Mouse (Mus musculus): Measurements from ENCODE around the gene Ppm1f. TPM values are rescaled to one million over a fixed set of nuclear protein-coding genes. Genes with fewer than 3 reads are reported as not detected.
"Not testable (repeated sequence)": the region's sequence is repeated elsewhere in the genome, so short reads cannot be mapped to it uniquely, and the experiment has no call there.

Gene Ppm1f
- total RNA-seq, 2 experiments from 2014 or later, result 43.2 to 44.0 TPM

GRCm38 (mm10) chr16:16907799-16908198, 11.5 kb downstream of the Ppm1f start:
- no peak for DNase-seq (ENCODE audit: extremely low spot score in 1 of 2, low spot score in 1 of 2)

- DNase-seq (ENCODE audit: extremely low spot score in 1 of 2, low spot score in 1 of 2), result peak; percentile 66 to 73
Observed at GRCm38 (mm10) chr16:16911641-16912597, 15.7 kb downstream of the Ppm1f start.

- no peak for DNase-seq (ENCODE audit: extremely low spot score in 1 of 2, low spot score in 1 of 2)
Observed at GRCm38 (mm10) chr16:16913440-16913839, 17.2 kb downstream of the Ppm1f start.

- DNase-seq (ENCODE audit: extremely low spot score in 1 of 2, low spot score in 1 of 2), result no peak
Observed at GRCm38 (mm10) chr16:16918441-16919117, 22.3 kb downstream of the Ppm1f start.

- no peak for DNase-seq (ENCODE audit: extremely low spot score in 1 of 2, low spot score in 1 of 2)
Observed at GRCm38 (mm10) chr16:16921021-16921435, 24.8 kb downstream of the Ppm1f start.

GRCm38 (mm10) chr16:16924481-16924880, 28.2 kb downstream of the Ppm1f start:
- no peak for DNase-seq (ENCODE audit: extremely low spot score in 1 of 2, low spot score in 1 of 2)

- no peak for DNase-seq (ENCODE audit: extremely low spot score in 1 of 2, low spot score in 1 of 2)
Observed at GRCm38 (mm10) chr16:16926536-16926935, 30.3 kb downstream of the Ppm1f start.

- not testable (repeated sequence) for DNase-seq (ENCODE audit: extremely low spot score in 1 of 2, low spot score in 1 of 2)
Observed at GRCm38 (mm10) chr16:16928908-16929307, 32.6 kb downstream of the Ppm1f start.

GRCm38 (mm10) chr16:16930326-16930725, 34.1 kb downstream of the Ppm1f start:
- peak in 1 of 2 experiments; percentile 28 for DNase-seq (ENCODE audit: extremely low spot score in 1 of 2, low spot score in 1 of 2)

- DNase-seq (ENCODE audit: extremely low spot score in 1 of 2, low spot score in 1 of 2), result peak; percentile 66 to 75
Observed at GRCm38 (mm10) chr16:16930810-16931296, 34.6 kb downstream of the Ppm1f start.

GRCm38 (mm10) chr16:16939543-16939942, 43.3 kb downstream of the Ppm1f start:
- DNase-seq (ENCODE audit: extremely low spot score in 1 of 2, low spot score in 1 of 2), result no peak

GRCm38 (mm10) chr16:16941078-16941477, 44.8 kb downstream of the Ppm1f start:
- no peak for DNase-seq (ENCODE audit: extremely low spot score in 1 of 2, low spot score in 1 of 2)

- no peak for DNase-seq (ENCODE audit: extremely low spot score in 1 of 2, low spot score in 1 of 2)
Observed at GRCm38 (mm10) chr16:16958575-16958974, 62.3 kb downstream of the Ppm1f start.

GRCm38 (mm10) chr16:16959907-16960306, 63.6 kb downstream of the Ppm1f start:
- DNase-seq (ENCODE audit: extremely low spot score in 1 of 2, low spot score in 1 of 2), result no peak

- no peak for DNase-seq (ENCODE audit: extremely low spot score in 1 of 2, low spot score in 1 of 2)
Observed at GRCm38 (mm10) chr16:16965149-16965548, 68.9 kb downstream of the Ppm1f start.

GRCm38 (mm10) chr16:16966290-16966689, 70.0 kb downstream of the Ppm1f start:
- DNase-seq (ENCODE audit: extremely low spot score in 1 of 2, low spot score in 1 of 2), result no peak

Other genes starting within 250 kb of the Ppm1f start
- gene Olfr19, start 220.1 kb upstream of the Ppm1f start, total RNA-seq (2021), result not detected
- 10 to 100 TPM in 1 of 2 experiments, 1 to 10 TPM in 1; 8.7 to 10.6 TPM for gene Spag6l, start 67.0 kb upstream of the Ppm1f start, total RNA-seq (2021)
- not detected for gene Igll1, start 32.5 kb upstream of the Ppm1f start, total RNA-seq (2021)
- 10 to 100 TPM; 61.5 to 70.4 TPM for gene Top3b, start 25.7 kb upstream of the Ppm1f start, total RNA-seq (2021)
- gene Vpreb1, start 25.6 kb upstream of the Ppm1f start, total RNA-seq (2021), result 1 to 10 TPM in 1 of 2 experiments, under 1 TPM in 1; 0.52 to 1.6 TPM
- gene Mapk1, start 86.9 kb downstream of the Ppm1f start, total RNA-seq (2021), result 100 to 1,000 TPM; 519 to 524 TPM
- gene Ypel1, start 173.2 kb downstream of the Ppm1f start, total RNA-seq (2021), result 10 to 100 TPM; 39.8 to 40.5 TPM
- 100 to 1,000 TPM in 1 of 2 experiments, 10 to 100 TPM in 1; 86.7 to 102 TPM for gene Ppil2, start 214.8 kb downstream of the Ppm1f start, total RNA-seq (2021)
- 1 to 10 TPM in 1 of 2 experiments, not detected in 1; 1.0 TPM for gene 2610318N02Rik, start 228.7 kb downstream of the Ppm1f start, total RNA-seq (2021)
- gene Sdf2l1, start 235.9 kb downstream of the Ppm1f start, total RNA-seq (2021), result 10 to 100 TPM; 16.4 to 27.1 TPM
- 10 to 100 TPM; 27.7 to 31.8 TPM for gene Ydjc, start 248.2 kb downstream of the Ppm1f start, total RNA-seq (2021)